Mouse (Mus musculus) urinary bladder, adult 2 months (tissue): ENCODE data around the gene Smpx. TPM values are rescaled to one million over a fixed set of nuclear protein-coding genes. Genes with fewer than 3 reads are reported as not detected.

Experiments used
- DNase-seq: peaks from one replicate; pipeline ENCODE4 v3.0.0; 2022; ENCODE audit warnings: low spot score
- polyA plus RNA-seq: library from polyadenylated mRNA; depleted of rRNA; stranded (reverse); fragments of >200 nt; gene quantifications from 2 replicates; pipeline ENCODE4 v1.2.3, GENCODE M21; 2012; rRNA removed

Gene Smpx
- 0.17 and 0.18 TPM in 2 replicates for polyA plus RNA-seq

DNA sequence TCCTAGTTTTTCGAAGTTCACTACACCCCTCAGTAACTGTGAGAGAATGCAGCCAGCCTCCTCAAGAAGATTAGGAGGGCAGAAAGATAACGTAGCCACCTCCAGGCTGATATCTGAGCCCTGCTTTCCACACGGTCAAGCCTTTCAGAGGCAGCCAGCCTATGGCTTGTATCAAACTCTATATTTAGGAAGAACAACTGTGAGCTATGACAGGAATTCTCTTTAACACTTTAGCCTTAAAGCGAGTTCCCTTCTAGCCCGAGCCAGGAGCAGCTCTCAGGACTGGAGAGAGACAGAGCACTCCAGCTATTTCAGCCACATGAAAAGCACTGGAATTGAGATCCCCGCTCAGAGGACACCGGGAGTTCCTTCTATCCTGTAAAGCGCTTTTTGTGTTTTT is at the start of gene Smpx:
Gene Smpx, plus strand, starts transcription at position 49 of the 400 bp plus-strand sequence.
- DNase-seq = no peak

DNA sequence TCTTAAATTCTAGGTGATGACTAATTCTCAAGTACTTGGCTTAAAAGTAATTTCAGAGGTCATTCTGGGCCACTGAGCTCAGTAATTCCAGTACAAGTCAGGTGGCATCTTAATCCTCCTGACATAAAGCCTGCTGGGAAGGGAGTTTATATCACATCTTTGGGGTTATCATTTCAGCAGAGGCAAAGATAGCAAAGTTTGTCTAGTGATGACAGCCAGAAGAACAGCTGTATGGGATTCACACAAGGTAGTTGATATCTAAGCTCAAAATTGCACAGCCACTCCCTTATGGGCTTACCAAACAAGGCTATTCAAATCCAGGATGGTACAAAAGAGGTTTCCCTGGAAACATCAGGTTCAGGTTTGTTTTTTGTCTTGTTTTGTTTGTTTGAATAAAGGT is 43.7 kb upstream of the Smpx start:
- no peak for DNase-seq

- DNase-seq = no peak
Observed at GRCm38 (mm10) chrX:157657356-157657755, 41.4 kb upstream of the Smpx start.

DNA sequence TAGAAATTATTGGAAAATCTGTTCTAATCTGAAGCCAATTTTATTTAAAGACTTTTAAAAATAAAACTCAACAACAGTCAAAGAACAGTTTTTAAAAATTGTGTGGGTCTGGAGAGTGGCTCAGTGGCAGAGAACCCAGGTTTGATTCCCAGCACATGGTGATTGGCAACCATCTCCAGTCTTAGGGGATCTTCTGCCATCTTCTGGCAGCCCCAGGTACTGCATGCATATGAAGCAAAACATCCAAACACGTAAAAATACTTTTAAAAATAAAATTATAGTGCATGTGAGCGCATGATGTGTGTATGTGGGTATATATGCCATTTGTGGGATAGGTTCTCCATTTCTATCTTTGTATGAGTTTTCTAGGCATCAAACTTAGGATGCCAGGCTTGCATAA is 26.9 kb upstream of the Smpx start:
- no peak for DNase-seq

- DNase-seq = no peak
Observed at GRCm38 (mm10) chrX:157674667-157675350, 23.9 kb upstream of the Smpx start.

GRCm38 (mm10) chrX:157691186-157691585 is 7.5 kb upstream of the Smpx start:
- DNase-seq = no peak

DNA sequence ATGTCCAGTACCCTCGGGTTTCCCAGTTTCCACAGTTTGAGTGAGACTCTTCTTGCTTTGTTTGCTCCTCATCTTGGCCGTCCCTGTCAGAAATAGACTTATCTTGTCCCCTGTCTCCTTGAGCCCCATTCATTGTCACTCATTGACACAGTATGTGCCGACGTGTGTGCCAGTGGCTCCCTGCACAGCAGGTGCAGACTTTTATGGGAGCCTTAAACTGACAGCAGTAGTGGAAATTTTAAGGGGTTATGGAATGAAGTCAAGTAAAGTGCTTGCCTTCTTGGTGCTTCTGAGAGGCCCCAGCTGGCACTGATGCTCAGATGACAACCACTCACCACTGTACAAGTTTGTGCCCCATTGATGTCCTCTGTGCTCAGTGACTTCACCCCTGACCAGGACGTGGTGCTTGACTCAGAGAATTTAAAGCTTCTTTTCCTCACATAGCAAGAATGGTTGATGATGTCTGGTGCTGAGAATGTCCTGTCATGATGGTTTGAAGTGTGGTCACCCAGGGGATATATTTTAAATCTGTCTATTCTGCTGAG is 1.0 kb upstream of the Smpx start:
- DNase-seq = no peak

- no peak for DNase-seq
Observed at GRCm38 (mm10) chrX:157707236-157707635, 8.5 kb downstream of the Smpx start.

DNA sequence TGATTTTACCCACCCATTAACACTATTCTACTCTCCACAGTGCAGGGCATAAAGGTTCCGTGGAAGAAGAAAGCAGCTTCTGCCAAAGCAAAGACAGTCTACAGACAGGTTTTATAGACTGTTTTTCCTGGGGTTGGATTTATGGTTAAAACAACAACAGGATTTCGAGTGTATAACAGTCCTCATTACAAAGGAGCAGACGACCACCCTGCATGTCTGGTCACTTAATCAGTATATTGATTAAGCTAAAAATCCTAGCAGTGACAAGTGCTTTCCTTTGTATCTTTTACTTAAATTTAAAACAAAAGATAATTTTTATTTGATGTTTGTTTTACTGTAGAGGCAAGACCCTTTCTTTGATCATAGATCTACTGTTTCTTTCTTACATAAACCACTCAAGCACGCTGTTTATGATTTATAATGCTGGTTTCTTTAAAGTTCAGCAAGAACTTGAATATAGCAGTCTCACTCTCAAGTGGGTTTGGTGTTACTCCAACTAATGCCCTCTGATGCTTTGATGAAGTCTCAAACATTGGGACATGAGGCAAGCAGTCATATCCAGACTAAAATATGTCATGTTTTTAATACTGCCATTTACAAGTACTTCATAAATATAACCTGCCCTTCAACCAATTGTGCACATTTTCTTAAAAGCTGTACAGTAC is 10.0 kb downstream of the Smpx start:
- DNase-seq = no peak

DNA sequence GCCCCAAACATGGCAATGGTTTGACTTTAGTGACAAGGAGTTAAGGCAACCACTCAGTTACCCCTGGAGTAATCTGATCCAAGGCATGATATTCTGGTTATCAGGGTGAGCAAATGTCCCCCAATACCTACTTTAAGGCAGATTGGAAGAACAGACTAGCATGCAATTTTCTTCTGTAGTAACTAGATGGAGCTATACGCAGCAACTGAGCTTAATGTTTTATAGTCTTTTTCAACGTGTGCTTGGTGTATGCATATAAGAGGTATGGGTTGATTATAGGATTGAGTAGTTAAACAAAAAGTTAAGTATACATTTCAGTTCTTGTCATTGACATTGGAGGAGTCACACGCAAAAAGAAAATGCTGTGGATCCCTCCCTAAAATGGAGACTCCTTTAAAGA is 21.2 kb downstream of the Smpx start:
- no peak for DNase-seq

DNA sequence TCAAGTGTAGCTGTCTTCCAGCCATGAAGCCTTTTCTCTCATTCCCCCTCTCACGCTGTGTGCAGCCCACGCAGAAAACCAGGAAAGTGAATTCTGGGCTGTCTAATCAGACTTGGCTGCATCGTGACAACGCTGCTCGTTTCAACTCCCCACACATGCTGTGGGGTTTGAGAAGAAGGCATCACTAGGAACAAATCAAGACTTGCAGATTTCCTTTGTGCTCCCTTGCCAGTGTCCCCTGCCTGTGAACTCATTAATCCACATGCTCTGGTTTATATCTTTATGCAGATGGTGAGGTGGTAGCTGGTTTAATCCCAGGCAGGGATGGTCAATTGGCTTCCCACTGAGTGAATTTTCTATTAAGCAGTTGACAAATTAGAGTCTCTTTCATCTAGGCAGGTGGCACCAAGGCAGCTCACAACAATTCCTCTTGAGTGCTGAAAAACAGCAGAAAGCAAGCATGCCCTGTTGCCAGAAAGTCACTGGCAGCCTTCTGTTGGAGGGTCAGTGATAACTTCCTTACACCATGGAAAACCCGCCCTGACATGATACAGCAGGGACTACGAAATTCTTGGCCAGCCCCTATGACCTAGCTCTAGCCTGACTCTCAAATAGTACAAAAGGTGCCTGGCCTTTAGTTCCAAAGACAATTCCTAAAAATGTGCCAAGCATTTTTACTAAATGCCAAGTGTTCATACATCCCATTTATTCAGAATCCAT is 32.1 kb downstream of the Smpx start:
- no peak for DNase-seq

DNA sequence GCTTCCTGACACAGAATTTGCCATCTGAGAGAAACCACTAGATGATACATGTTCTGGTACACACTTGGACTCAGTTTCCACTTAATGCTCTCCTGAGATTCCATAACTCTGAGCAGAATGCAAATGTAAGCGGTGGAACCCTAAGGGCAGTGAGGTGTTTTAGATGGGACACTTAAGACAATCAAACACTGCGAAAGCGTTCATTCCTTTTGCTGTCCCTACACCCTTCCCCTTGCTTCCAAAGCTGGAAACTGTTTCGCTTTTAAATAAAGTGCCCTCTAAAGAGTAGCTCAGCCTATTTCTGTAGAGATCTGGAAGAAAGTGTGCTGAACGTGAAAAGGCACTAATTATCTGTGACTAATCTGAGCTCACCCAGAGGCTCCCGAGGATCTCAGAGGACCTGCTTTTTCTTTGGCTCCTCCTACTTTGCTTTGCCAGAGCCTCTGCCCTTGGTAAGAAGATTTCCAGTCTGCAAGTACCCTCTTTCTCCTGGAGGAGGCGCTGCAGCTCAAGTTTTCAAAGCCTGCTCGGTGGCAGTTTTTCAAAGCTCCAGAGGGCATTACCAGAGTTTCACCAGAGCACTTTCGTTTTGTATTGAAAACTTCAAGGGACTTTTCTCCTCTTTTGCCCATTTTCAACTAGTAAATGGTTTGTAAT is 33.1 kb downstream of the Smpx start:
- peak; percentile 21 for DNase-seq

DNA sequence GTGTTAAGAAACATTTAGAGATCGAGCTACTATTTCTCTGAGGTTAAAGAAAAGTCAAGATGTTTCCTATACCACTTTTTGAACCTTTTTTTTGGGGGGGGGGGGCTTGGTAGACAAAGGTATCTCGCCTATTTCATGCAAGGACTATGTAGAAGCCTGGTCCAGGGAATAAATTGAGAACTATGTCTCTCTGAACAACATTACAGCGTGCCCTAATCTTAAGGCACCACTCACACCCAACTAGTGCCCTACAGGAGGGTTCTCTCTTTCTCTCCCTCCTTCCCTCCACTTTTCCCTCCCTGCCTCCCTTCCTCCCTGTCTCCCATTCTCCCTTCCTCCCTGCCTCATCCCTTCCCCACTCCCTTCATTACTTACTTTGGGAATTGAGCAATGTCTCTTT is 33.6 kb downstream of the Smpx start:
- DNase-seq = no peak

GRCm38 (mm10) chrX:157733836-157734235 is 35.1 kb downstream of the Smpx start:
- no peak for DNase-seq

- no peak for DNase-seq
Observed at GRCm38 (mm10) chrX:157734341-157734740, 35.6 kb downstream of the Smpx start.

- DNase-seq = no peak
Observed at GRCm38 (mm10) chrX:157747815-157748544, 49.3 kb downstream of the Smpx start.

DNA sequence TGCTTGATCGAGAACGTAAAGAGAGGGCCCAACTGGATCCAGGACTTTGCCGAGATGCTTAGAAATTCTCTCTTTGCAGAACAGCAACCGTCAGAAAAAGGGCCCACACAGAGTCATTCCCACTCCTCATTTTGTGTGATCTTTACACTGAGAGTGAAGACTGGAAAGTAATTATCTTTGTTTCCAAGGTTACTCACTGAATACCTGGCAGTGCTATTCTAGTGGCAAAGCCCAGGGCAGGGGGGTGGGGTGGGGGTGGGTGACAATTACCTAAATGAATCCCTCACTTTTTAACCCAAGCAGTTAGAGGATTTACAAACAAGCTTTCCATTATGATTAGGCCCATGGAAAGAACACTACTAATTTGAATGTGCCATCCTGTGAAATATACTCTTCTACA is 55.8 kb downstream of the Smpx start:
- DNase-seq = no peak

GRCm38 (mm10) chrX:157762542-157762941 is 63.8 kb downstream of the Smpx start:
- DNase-seq = no peak

DNA sequence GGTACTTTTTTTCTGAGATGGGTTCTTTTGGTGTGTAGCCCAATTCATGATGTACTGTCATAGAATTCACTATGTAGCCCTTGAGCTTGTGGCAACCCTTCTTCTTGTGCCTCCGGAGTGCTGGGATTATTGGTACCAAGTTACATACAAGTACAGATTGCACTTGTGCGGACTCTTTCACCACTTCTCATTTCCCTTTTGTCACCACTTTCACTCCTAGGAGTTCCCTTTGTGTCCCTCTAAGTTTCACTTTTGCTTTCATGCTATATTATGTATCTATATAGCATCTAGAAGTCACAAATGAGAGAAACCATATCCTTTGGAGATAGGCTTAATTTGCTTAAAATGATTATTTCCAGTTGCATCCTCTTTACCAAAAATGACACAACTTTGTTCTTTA is 103.0 kb downstream of the Smpx start:
- DNase-seq = no peak
